ENCODE assay signal across 11 mouse cellular contexts in the genomic region with DNA sequence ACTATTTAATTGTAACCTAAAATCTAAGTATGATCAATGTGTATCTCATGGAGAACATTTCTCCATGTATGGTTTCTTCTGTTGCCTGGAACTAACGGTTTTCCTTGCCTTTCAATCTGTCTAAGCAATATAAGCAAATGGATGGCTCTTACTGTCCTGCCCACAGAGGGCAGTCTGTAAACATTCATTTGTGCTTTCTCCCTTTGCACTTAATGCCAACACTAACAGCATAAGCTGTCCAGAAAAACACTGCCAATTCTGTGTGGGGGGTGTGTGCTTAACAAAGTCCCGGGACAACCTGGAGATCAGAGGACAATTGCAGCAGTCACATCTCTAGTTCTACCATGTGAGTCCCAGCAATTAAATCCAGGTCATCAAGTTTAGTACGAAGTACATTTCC. TPM values are rescaled to one million over a fixed set of nuclear protein-coding genes. Genes with fewer than 3 reads are reported as not detected.
DNase-seq lines count a peak whose midpoint lies in the region; ATAC-seq and TF ChIP-seq lines count a peak whose summit lies in the region.
"Had no signal": no experiment of that assay in that cellular context is flagged by ENCODE, and none has a peak within 500 bp of the region (broad histone marks: within the 10 kb centered on the region; RNA-seq: fewer than 3 reads in every experiment).

No protein-coding gene starts in this region.

- peak; percentile 3 for DNase-seq in midbrain, postnatal 0 days (ENCODE audit: low spot score)
- DNase-seq in cerebellum, adult 8-10 months, result peak; percentile 7
- DNase-seq in retina, postnatal 1 day, result peak; percentile 6
- DNase-seq in T-cell, adult 2 months (ENCODE audit: low spot score), result no peak
- DNase-seq: gastrocnemius, postnatal 10 days; liver, postnatal 0 days; spleen, adult 18-20 months had no signal

- WGBS in intestine, postnatal 0 days, result 69% methylated on average over 3 of the region's 3 CpGs
- WGBS in intestine, embryonic 16.5 days, result 68% methylated on average over 3 of the region's 3 CpGs
- 82% methylated on average over 3 of the region's 3 CpGs for WGBS in midbrain, postnatal 0 days
- 79% methylated on average over 3 of the region's 3 CpGs for WGBS in midbrain, embryonic 13.5 days

- no peak overlapping the region for H3K4me2 ChIP-seq in intestine, postnatal 0 days (replicated peaks; ENCODE audit: low read depth)
- no peak overlapping the region for H3K4me2 ChIP-seq in intestine, embryonic 16.5 days (ENCODE audit: low read depth, low read length)
- no peak overlapping the region for H3K4me2 ChIP-seq in midbrain, postnatal 0 days (ENCODE audit: low read depth, low read length, poor library complexity, severe bottlenecking)
- H3K4me2 ChIP-seq in midbrain, embryonic 13.5 days (replicated peaks), result no peak overlapping the region

- H3K27ac ChIP-seq in intestine, postnatal 0 days (ENCODE audit: low read depth, low read length), result no peak overlapping the region
- no peak overlapping the region for H3K27ac ChIP-seq in intestine, embryonic 16.5 days (ENCODE audit: low read length)
- H3K27ac ChIP-seq in midbrain, postnatal 0 days (ENCODE audit: low read depth, low read length), result no peak overlapping the region
- no peak overlapping the region for H3K27ac ChIP-seq in midbrain, embryonic 13.5 days

- H3K4me1 ChIP-seq in intestine, postnatal 0 days (replicated peaks; ENCODE audit: control insufficient read depth, insufficient read depth, low read length), result no peaks in the 10 kb centered on the region
- no peaks in the 10 kb centered on the region for H3K4me1 ChIP-seq in intestine, embryonic 16.5 days (ENCODE audit: control insufficient read depth, insufficient read depth, low read length)
- no peaks in the 10 kb centered on the region for H3K4me1 ChIP-seq in midbrain, postnatal 0 days (ENCODE audit: insufficient read depth, low read length)
- no peaks in the 10 kb centered on the region for H3K4me1 ChIP-seq in midbrain, embryonic 13.5 days (replicated peaks)

- H3K4me3 ChIP-seq in intestine, postnatal 0 days (ENCODE audit: low read depth, low read length), result no peak overlapping the region
- H3K4me3 ChIP-seq in intestine, embryonic 16.5 days (ENCODE audit: low read length), result no peak overlapping the region
- no peak overlapping the region for H3K4me3 ChIP-seq in midbrain, postnatal 0 days (ENCODE audit: low read depth, low read length)
- no peak overlapping the region for H3K4me3 ChIP-seq in midbrain, embryonic 13.5 days (replicated peaks)

- no peak for ATAC-seq in intestine, postnatal 0 days
- ATAC-seq in intestine, embryonic 16.5 days, result no peak
- no peak for ATAC-seq in midbrain, postnatal 0 days (ENCODE audit: low FRiP score)
- no peak for ATAC-seq in midbrain, embryonic 13.5 days
- no peak for ATAC-seq in inflammation-experienced regulatory T-cells, adult 6 months
- ATAC-seq: liver, postnatal 0 days had no signal

- H3K9me3 ChIP-seq in intestine, postnatal 0 days (ENCODE audit: control insufficient read depth), result no peaks in the 10 kb centered on the region
- H3K9me3 ChIP-seq in intestine, embryonic 16.5 days (ENCODE audit: control insufficient read depth, low read length), result no peaks in the 10 kb centered on the region
- H3K9me3 ChIP-seq in midbrain, postnatal 0 days (ENCODE audit: low read length), result no peaks in the 10 kb centered on the region
- H3K9me3 ChIP-seq in midbrain, embryonic 13.5 days, result no peaks in the 10 kb centered on the region

- H3K27me3 ChIP-seq in intestine, postnatal 0 days (replicated peaks; ENCODE audit: control insufficient read depth, insufficient read depth, low read length), result no peaks in the 10 kb centered on the region
- H3K27me3 ChIP-seq in intestine, embryonic 16.5 days (replicated peaks; ENCODE audit: control insufficient read depth, insufficient read depth, low read length), result no peaks in the 10 kb centered on the region
- no peaks in the 10 kb centered on the region for H3K27me3 ChIP-seq in midbrain, postnatal 0 days (ENCODE audit: insufficient read depth, low read length)
- no peaks in the 10 kb centered on the region for H3K27me3 ChIP-seq in midbrain, embryonic 13.5 days

- H3K36me3 ChIP-seq in intestine, postnatal 0 days (ENCODE audit: control insufficient read depth, insufficient read depth), result no peaks in the 10 kb centered on the region; the same call in 1 of the 2 replicates
- no peaks in the 10 kb centered on the region for H3K36me3 ChIP-seq in intestine, embryonic 16.5 days (ENCODE audit: control insufficient read depth, insufficient read depth, low read length)
- no peaks in the 10 kb centered on the region for H3K36me3 ChIP-seq in midbrain, postnatal 0 days (ENCODE audit: insufficient read depth, low read length)
- H3K36me3 ChIP-seq in midbrain, embryonic 13.5 days, result no peaks in the 10 kb centered on the region

- TF ChIP-seq CTCF in intestine, postnatal 0 days (IDR thresholded peaks at IDR 0.05; ENCODE audit: low read depth), result peak; percentile 35; the same call in 1 of the 2 replicates
- no peak for TF ChIP-seq CTCF in midbrain, postnatal 0 days (IDR thresholded peaks at IDR 0.05)

- H3K9ac ChIP-seq in intestine, postnatal 0 days (ENCODE audit: low read depth, low read length), result no peak overlapping the region
- no peak overlapping the region for H3K9ac ChIP-seq in intestine, embryonic 16.5 days (ENCODE audit: low read depth, low read length)
- no peak overlapping the region for H3K9ac ChIP-seq in midbrain, postnatal 0 days (replicated peaks; ENCODE audit: low read length, poor library complexity, severe bottlenecking)
- H3K9ac ChIP-seq in midbrain, embryonic 13.5 days (replicated peaks), result no peak overlapping the region
- H3K9ac ChIP-seq: liver, postnatal 0 days had no signal

RNA-seq across cellular contexts. Expression of a gene that starts 57.7 kb away (rescaled TPM):
- 2.4 TPM in 2 replicates for polyA plus RNA-seq in intestine, postnatal 0 days (2015; fragmentation: Nextera tagmentation; extraction: Ambion mirVana)
- 2.1 and 2.3 TPM in 2 replicates for polyA plus RNA-seq in intestine, embryonic 16.5 days (2015; fragmentation: Nextera tagmentation; extraction: Ambion mirVana)
- total RNA-seq in midbrain, postnatal 0 days (2014; rRNA removed), result 12.6 and 14.4 TPM in 2 replicates
- polyA plus RNA-seq in midbrain, postnatal 0 days (2015; fragmentation: Nextera tagmentation; extraction: Ambion mirVana), result 12.4 and 12.9 TPM in 2 replicates
- 9.6 and 10.1 TPM in 2 replicates for polyA plus RNA-seq in midbrain, embryonic 13.5 days (2015; fragmentation: Nextera tagmentation; extraction: Ambion mirVana)
- polyA plus RNA-seq in inflammation-experienced regulatory T-cells, adult 6 months (2017; shearing (Covaris generic)), result 1 to 10 TPM; 1.1 to 2.4 (median 1.9) TPM
